Mouse (Mus musculus) myocyte (in vitro differentiated cells): Measurements from ENCODE around the gene Gm17720. TPM values are rescaled to one million over a fixed set of nuclear protein-coding genes. Genes with fewer than 3 reads are reported as not detected.

ENCODE experiments used
- H3K27me3 ChIP-seq: one replicate; pipeline ENCODE4 v1.6.1; 2011; ENCODE audit not compliant: control insufficient read depth, insufficient read depth, insufficient read length
- H3K36me3 ChIP-seq: one replicate; pipeline ENCODE4 v1.6.1; 2011; ENCODE audit not compliant: control insufficient read depth, insufficient read depth
- H3K4me2 ChIP-seq: one replicate; pipeline ENCODE4 v1.6.1; 2011; ENCODE audit warnings: low read depth, control low read depth
- H3K4me3 ChIP-seq: one replicate; pipeline ENCODE4 v1.5.1; 2011; ENCODE audit warnings: mild to moderate bottlenecking, control low read depth, moderate library complexity
- H3K79me2 ChIP-seq: one replicate; pipeline ENCODE4 v1.6.1; 2011; ENCODE audit not compliant: control insufficient read depth, insufficient read depth
- H3ac ChIP-seq: one replicate; pipeline ENCODE4 v1.6.1; 2011; ENCODE audit not compliant: control insufficient read depth, insufficient read length
- CEBPB ChIP-seq: IDR thresholded peaks from 2 replicates; pipeline ENCODE4 v1.6.1; 2011; ENCODE audit warnings: mild to moderate bottlenecking, moderate library complexity; ENCODE audit not compliant: poor library complexity, insufficient read depth, severe bottlenecking
- E2F4 ChIP-seq: IDR thresholded peaks from one replicate; pipeline ENCODE4 v1.6.1; 2011; ENCODE audit warnings: mild to moderate bottlenecking, control low read depth, moderate library complexity; ENCODE audit not compliant: insufficient read depth
- MAX ChIP-seq: IDR thresholded peaks from one replicate; pipeline ENCODE4 v1.6.1; 2011; ENCODE audit warnings: low read depth, mild to moderate bottlenecking, control low read depth
- MYOD1 ChIP-seq, 3 experiments: IDR thresholded peaks; one replicate each; pipeline ENCODE4 v1.6.1; 2011; ENCODE audit warnings: control low read depth in 2 of 3, low read depth in 2 of 3, mild to moderate bottlenecking in 2 of 3, moderate library complexity in 1 of 3; ENCODE audit not compliant: insufficient read length in 2 of 3, control insufficient read depth in 1 of 3
- MYOG ChIP-seq, 3 experiments: IDR thresholded peaks; one replicate each; pipeline ENCODE4 v1.6.1; 2011; ENCODE audit warnings: control low read depth in 2 of 3, low read depth in 2 of 3, mild to moderate bottlenecking in 2 of 3; ENCODE audit not compliant: insufficient read length in 2 of 3, control insufficient read depth in 1 of 3, insufficient read depth in 1 of 3
- POLR2A ChIP-seq: IDR thresholded peaks from one replicate; pipeline ENCODE4 v1.6.1; 2011; ENCODE audit warnings: low read depth, mild to moderate bottlenecking, control low read depth, moderate library complexity; ENCODE audit not compliant: insufficient read length
- POLR2AphosphoS2 ChIP-seq: IDR thresholded peaks from one replicate; pipeline ENCODE4 v1.6.1; 2011; ENCODE audit warnings: low read depth, control low read depth; ENCODE audit not compliant: insufficient read length
- REST ChIP-seq: IDR thresholded peaks from one replicate; pipeline ENCODE4 v1.6.1; 2011; ENCODE audit warnings: mild to moderate bottlenecking, control low read depth, moderate library complexity; ENCODE audit not compliant: insufficient read depth, insufficient read length
- SRF ChIP-seq: IDR thresholded peaks from one replicate; pipeline ENCODE4 v1.6.1; 2011; ENCODE audit warnings: low read depth; ENCODE audit not compliant: control insufficient read depth, insufficient read length
- TCF12 ChIP-seq: IDR thresholded peaks from one replicate; pipeline ENCODE4 v1.6.1; 2011; ENCODE audit warnings: mild to moderate bottlenecking, control low read depth; ENCODE audit not compliant: poor library complexity, insufficient read depth, severe bottlenecking
- TCF3 ChIP-seq: IDR thresholded peaks from one replicate; pipeline ENCODE4 v1.6.1; 2011; ENCODE audit warnings: low read depth, control low read depth; ENCODE audit not compliant: insufficient read length
- USF1 ChIP-seq: IDR thresholded peaks from one replicate; pipeline ENCODE4 v1.6.1; 2011; ENCODE audit warnings: low read depth, mild to moderate bottlenecking, control low read depth, moderate library complexity
- polyA plus RNA-seq: library from polyadenylated mRNA; unstranded; fragments of >200 nt; fragmentation: generic; extraction: Trizol; gene quantifications from one replicate; pipeline ENCODE4 v1.2.1, GENCODE M21; 2012; ENCODE audit warnings: missing spikeins

The Gm17720 gene
- polyA plus RNA-seq, 1 experiment: not detected

- Histone ChIP-seq H3K36me3 (no peaks in the 10 kb centered on the region), H3K79me2 (no peaks in the 10 kb centered on the region), H3ac (no peak overlapping the region), H3K4me2 (no peak overlapping the region), H3K27me3 (peaks cover 13% of the 10 kb centered on the region), H3K4me3 (no peak overlapping the region)
- TF ChIP-seq MAX (no peak), CEBPB (no peak), SRF (no peak), USF1 (no peak), POLR2AphosphoS2 (no peak), MYOD1 (IDR thresholded peaks at IDR 0.05; ENCODE audit: control insufficient read depth in 1 of 3, insufficient read length in 2 of 3, low read depth in 2 of 3) (no peak), REST (no peak), TCF12 (no peak), TCF3 (no peak), E2F4 (no peak), MYOG (IDR thresholded peaks at IDR 0.05; ENCODE audit: control insufficient read depth in 1 of 3, insufficient read depth in 1 of 3, insufficient read length in 2 of 3, low read depth in 2 of 3) (no peak), POLR2A (no peak)
Observed at GRCm38 (mm10) chr8:110058207-110058606, 44.3 kb downstream of the Gm17720 start.

DNA sequence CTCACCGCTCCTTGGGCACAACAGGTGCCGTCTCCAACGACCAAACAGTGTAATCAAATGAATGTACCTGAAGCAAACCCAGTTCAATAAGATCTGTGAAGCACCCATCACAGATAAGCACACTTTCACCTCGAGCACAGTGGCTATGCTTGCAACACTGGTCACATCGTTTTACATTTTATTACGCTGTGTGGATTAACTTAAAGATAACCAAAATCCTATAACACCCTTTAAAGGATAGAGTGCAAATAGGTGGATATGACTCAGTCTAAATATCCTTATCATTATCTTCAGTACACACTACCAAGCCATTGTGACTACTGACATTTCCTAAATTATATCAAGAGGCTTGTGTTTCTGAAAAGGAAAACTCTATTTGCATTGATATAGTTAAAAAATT is 51.3 kb downstream of the Gm17720 start:
- Histone ChIP-seq H3K79me2 (no peaks in the 10 kb centered on the region), H3K27me3 (peaks cover 15% of the 10 kb centered on the region), H3K4me2 (no peak overlapping the region), H3K4me3 (no peak overlapping the region), H3ac (no peak overlapping the region), H3K36me3 (no peaks in the 10 kb centered on the region)
- TF ChIP-seq POLR2A: no peak
- TF ChIP-seq USF1: no peak
- TF ChIP-seq REST: no peak
- no peak for TF ChIP-seq TCF12
- TF ChIP-seq CEBPB: no peak
- no peak for TF ChIP-seq MAX
- TF ChIP-seq TCF3: no peak
- no peak for TF ChIP-seq POLR2AphosphoS2
- TF ChIP-seq MYOD1 (IDR thresholded peaks at IDR 0.05; ENCODE audit: control insufficient read depth in 1 of 3, insufficient read length in 2 of 3, low read depth in 2 of 3): no peak
- no peak for TF ChIP-seq E2F4
- TF ChIP-seq MYOG (IDR thresholded peaks at IDR 0.05; ENCODE audit: control insufficient read depth in 1 of 3, insufficient read depth in 1 of 3, insufficient read length in 2 of 3, low read depth in 2 of 3): no peak
- TF ChIP-seq SRF: no peak

GRCm38 (mm10) chr8:110040509-110040908 is 62.0 kb downstream of the Gm17720 start:
- H3K4me2 ChIP-seq: no peak overlapping the region
- peaks cover 9% of the 10 kb centered on the region for H3K27me3 ChIP-seq
- H3K4me3 ChIP-seq: no peak overlapping the region
- H3K79me2 ChIP-seq: no peaks in the 10 kb centered on the region
- no peak for TF ChIP-seq POLR2A
- no peak for TF ChIP-seq E2F4
- no peak for TF ChIP-seq MYOG (IDR thresholded peaks at IDR 0.05; ENCODE audit: control insufficient read depth in 1 of 3, insufficient read depth in 1 of 3, insufficient read length in 2 of 3, low read depth in 2 of 3)
- TF ChIP-seq REST: no peak
- no peak for TF ChIP-seq MAX
- no peaks in the 10 kb centered on the region for H3K36me3 ChIP-seq
- H3ac ChIP-seq: no peak overlapping the region

- Histone ChIP-seq H3K36me3 (no peaks in the 10 kb centered on the region), H3K79me2 (no peaks in the 10 kb centered on the region), H3K4me3 (no peak within 1 kb of the TSS)
Observed at GRCm38 (mm10) chr8:110039659-110040058, 62.9 kb downstream of the Gm17720 start, which contains the start of gene Chst4. Gene Chst4, minus strand, starts transcription at chr8:110039740.

DNA sequence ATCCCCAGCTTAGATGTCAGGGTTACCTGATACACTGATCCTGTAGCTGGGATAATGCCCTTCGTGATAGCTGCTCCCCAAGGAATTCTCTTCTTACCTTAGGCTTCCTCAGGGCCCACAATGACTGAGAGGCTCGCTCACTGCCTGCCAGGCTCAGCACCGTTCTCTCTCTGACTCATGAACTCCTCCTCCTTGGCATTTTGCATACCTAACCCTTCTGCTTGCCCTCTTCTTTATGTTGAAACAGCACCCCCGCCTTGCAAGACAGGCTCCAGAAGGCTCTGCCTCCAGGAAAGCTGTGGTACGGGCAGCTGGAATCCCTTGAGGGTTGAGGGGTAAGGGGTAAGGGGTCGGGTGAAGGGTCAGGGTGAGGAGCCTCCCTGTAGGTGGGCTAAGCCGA is 63.3 kb downstream of the Gm17720 start:
- no peak for TF ChIP-seq TCF3
- no peak for TF ChIP-seq MYOD1 (IDR thresholded peaks at IDR 0.05; ENCODE audit: control insufficient read depth in 1 of 3, insufficient read length in 2 of 3, low read depth in 2 of 3)
- no peak for TF ChIP-seq REST
- no peak for TF ChIP-seq TCF12
- Histone ChIP-seq H3K4me2 (no peak overlapping the region), H3K4me3 (no peak overlapping the region), H3K27me3 (peaks cover 22% of the 10 kb centered on the region), H3K79me2 (no peaks in the 10 kb centered on the region), H3ac (no peak overlapping the region), H3K36me3 (no peaks in the 10 kb centered on the region)

More at GRCm38 (mm10) chr8:110039659-110040058, 62.9 kb downstream of the Gm17720 start, which contains the start of gene Chst4:
- Histone ChIP-seq H3ac (no peak within 1 kb of the TSS), H3K27me3 (peaks cover 18% of the 10 kb centered on the region), H3K4me2 (no peak within 1 kb of the TSS)
- TF ChIP-seq TCF12 (no peak), MYOG (IDR thresholded peaks at IDR 0.05; ENCODE audit: control insufficient read depth in 1 of 3, insufficient read depth in 1 of 3, insufficient read length in 2 of 3, low read depth in 2 of 3) (no peak), TCF3 (no peak), POLR2AphosphoS2 (no peak), CEBPB (no peak), MYOD1 (IDR thresholded peaks at IDR 0.05; ENCODE audit: control insufficient read depth in 1 of 3, insufficient read length in 2 of 3, low read depth in 2 of 3) (no peak), E2F4 (no peak), MAX (no peak), POLR2A (no peak)
